Mouse (Mus musculus) heart, embryonic 13.5 days (tissue): ENCODE measurements around the gene Pde1c. TPM values are rescaled to one million over a fixed set of nuclear protein-coding genes. Genes with fewer than 3 reads are reported as not detected.

Experiments
- ATAC-seq: fragments of 200-750 bp; cut with Nextera tagmentation; 2 replicates; pipeline ENCODE4 v1.8.0; 2017; ENCODE audit warnings: moderate TSS enrichment; ENCODE audit not compliant: insufficient number of reproducible peaks, low FRiP score, low TSS enrichment; ENCODE audit errors: extremely low read depth
- H3K27ac ChIP-seq: fragments of 300-500 bp; sonication (generic); replicated peaks from 2 replicates; pipeline ENCODE4 v1.5.1; 2015; ENCODE audit warnings: moderate library complexity, mild to moderate bottlenecking, inconsistent platforms
- H3K27me3 ChIP-seq: fragments of 300-500 bp; sonication (generic); replicated peaks from 2 replicates; pipeline ENCODE4 v1.6.1; 2015; ENCODE audit warnings: mild to moderate bottlenecking, inconsistent platforms
- H3K36me3 ChIP-seq: fragments of 300-500 bp; sonication (generic); 2 replicates; pipeline ENCODE4 v1.6.1; 2015; ENCODE audit warnings: mild to moderate bottlenecking, inconsistent platforms
- H3K4me1 ChIP-seq: fragments of 300-500 bp; sonication (generic); 2 replicates; pipeline ENCODE4 v1.6.1; 2015; ENCODE audit warnings: inconsistent platforms
- H3K4me2 ChIP-seq: fragments of 300-500 bp; sonication (generic); 2 replicates; pipeline ENCODE4 v1.6.1; 2015; ENCODE audit warnings: inconsistent platforms, mild to moderate bottlenecking, moderate library complexity
- H3K4me3 ChIP-seq: fragments of 300-500 bp; sonication (generic); 2 replicates; pipeline ENCODE4 v1.5.1; 2015; ENCODE audit warnings: moderate library complexity, mild to moderate bottlenecking, inconsistent platforms
- H3K9ac ChIP-seq: fragments of 300-500 bp; sonication (generic); 2 replicates; pipeline ENCODE4 v1.6.1; 2015; ENCODE audit warnings: inconsistent platforms, mild to moderate bottlenecking, moderate library complexity
- H3K9me3 ChIP-seq: fragments of 300-500 bp; sonication (generic); 2 replicates; pipeline ENCODE4 v1.6.1; 2016; ENCODE audit warnings: inconsistent platforms
- WGBS: fragments of 180-500 bp; shearing (Covaris S2); methylation state at CpG from one replicate; pipeline ENCODE4 v1.1.7; 2015; ENCODE audit warnings: mixed read lengths; 5-methylcytosine and 5-hydroxymethylcytosine counted together
- polyA plus RNA-seq: library from polyadenylated mRNA; unstranded; fragments of >200 nt; fragmentation: Nextera tagmentation; extraction: Ambion mirVana; gene quantifications from 2 replicates; pipeline ENCODE4 v1.2.1, GENCODE M21; 2015

Pde1c gene
- polyA plus RNA-seq, 1 experiment from 2014 or later = 3.1 TPM

DNA sequence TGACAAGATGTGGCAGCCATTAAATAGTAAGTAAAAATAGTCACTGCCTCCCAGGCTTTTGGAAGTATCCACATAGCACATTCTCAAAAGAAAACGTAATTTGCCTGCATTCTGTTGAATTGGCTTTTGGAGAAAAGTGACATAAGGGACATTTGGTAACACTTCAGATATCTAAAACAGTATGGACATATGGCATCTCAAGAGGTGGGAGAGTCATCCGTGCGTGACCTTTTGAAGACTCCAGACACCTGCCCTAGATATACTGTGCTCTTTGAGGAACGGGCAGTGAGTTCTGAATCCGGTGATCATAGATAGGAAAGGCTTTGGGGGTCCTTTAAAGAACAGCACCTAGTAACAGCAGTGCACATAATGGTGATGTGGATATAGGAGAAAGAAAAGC, 143.1 kb downstream of the Pde1c start:
- no peak overlapping the region for H3K4me2 ChIP-seq
- ATAC-seq = no peak
- no peaks in the 10 kb centered on the region for H3K4me1 ChIP-seq
- H3K4me3 ChIP-seq = no peak overlapping the region
- H3K27ac ChIP-seq = no peak overlapping the region
- H3K27me3 ChIP-seq = no peaks in the 10 kb centered on the region
- H3K9ac ChIP-seq = no peak overlapping the region
- no peaks in the 10 kb centered on the region for H3K9me3 ChIP-seq
- H3K36me3 ChIP-seq = no peaks in the 10 kb centered on the region
- WGBS = 74% methylated on average over 5 of the region's 5 CpGs

DNA sequence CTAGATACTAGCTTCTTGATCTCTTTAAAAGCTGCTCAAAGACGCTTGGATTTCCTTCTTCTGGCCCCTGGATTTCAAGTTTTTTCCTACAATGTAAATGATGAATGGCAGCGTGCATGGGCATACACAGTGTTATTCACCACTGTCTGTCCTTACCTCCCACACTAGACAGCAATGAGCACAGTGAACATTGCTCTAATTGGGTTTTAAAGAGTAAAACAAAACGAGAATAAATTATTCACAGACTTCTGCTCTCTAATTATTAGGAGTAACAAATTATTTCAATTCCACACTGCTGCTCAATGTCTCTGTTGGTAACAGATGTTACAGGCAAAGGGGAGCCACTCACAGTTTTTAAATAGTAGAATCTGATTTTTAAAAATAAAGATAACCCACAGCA, 146.0 kb downstream of the Pde1c start:
- no peak overlapping the region for H3K9ac ChIP-seq
- no peaks in the 10 kb centered on the region for H3K27me3 ChIP-seq
- H3K36me3 ChIP-seq = no peaks in the 10 kb centered on the region
- ATAC-seq = no peak
- 71% methylated on average over 3 of the region's 3 CpGs for WGBS
- H3K27ac ChIP-seq = no peak overlapping the region
- H3K4me1 ChIP-seq = no peaks in the 10 kb centered on the region
- H3K4me2 ChIP-seq = no peak overlapping the region
- no peaks in the 10 kb centered on the region for H3K9me3 ChIP-seq
- no peak overlapping the region for H3K4me3 ChIP-seq

DNA sequence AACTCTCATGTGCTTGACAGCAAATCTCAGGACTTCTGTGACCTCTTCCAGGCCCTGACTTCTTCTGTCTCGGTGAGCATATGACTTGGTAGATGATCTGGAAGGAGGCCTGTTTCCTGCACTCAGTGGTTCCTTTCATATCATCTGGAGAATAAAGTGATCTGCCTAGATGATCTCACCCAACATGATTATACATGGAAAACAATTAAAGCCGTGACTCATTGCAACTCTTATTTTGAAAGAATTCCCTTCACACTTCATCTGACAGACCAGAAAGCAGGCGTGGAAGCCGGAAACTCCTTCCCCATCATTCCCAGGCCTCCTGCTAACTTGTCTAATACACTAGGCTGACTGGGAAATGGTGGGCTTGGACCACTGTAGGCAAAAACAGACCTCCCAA, 152.7 kb downstream of the Pde1c start:
- Histone ChIP-seq H3K36me3 (no peaks in the 10 kb centered on the region), H3K4me1 (no peaks in the 10 kb centered on the region), H3K27ac (no peak overlapping the region), H3K9me3 (no peaks in the 10 kb centered on the region), H3K9ac (no peak overlapping the region), H3K4me2 (no peak overlapping the region), H3K27me3 (no peaks in the 10 kb centered on the region), H3K4me3 (no peak overlapping the region)
- WGBS = 64% methylated on average over 4 of the region's 4 CpGs
- ATAC-seq = no peak

DNA sequence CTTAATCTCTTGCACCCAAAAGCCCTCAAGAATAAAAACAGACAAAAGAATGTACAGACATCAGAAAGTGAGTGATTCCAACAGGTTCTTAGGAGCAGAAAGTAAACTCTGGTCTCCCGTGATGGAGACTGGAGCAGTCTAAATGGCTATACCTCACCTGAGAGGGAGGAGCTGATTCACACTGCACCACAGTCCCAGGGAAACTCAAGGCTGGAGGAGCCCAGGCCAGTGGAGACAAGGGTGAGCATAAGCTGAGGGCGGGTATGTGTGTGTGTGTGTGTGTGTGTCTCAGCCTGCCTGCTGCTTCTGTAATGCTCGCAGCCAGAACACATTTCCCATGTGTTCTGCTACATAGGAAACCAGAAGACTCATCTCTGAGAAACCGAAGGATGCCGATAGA, 179.7 kb downstream of the Pde1c start:
- 76% methylated on average over 5 of the region's 5 CpGs for WGBS
- Histone ChIP-seq H3K9ac (no peak overlapping the region), H3K27me3 (no peaks in the 10 kb centered on the region), H3K4me1 (peaks cover 7% of the 10 kb centered on the region; the same call in 1 of the 2 replicates), H3K9me3 (no peaks in the 10 kb centered on the region), H3K27ac (no peak overlapping the region), H3K36me3 (no peaks in the 10 kb centered on the region), H3K4me2 (no peak overlapping the region), H3K4me3 (no peak overlapping the region)
- ATAC-seq = no peak

DNA sequence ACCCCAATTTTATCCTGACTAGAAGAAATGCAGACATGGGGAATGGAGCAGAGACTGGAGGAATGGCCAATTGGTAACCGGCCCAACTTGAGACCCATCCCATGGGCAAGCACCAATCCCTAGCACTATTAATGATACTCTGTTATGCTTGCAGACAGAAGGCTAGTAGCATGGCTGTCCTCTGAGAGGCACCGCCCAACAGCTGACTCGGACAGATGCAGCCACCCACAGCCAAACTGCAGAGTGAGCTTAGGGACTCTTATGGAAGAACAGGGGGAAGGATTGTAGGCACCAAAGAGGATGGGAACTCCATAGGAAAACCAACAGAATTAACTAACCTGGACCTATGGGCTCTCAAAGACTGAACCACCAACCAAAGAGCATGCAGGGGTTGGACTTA, 192.5 kb downstream of the Pde1c start:
- peaks cover 27% of the 10 kb centered on the region for H3K4me1 ChIP-seq
- 76% methylated on average over 3 of the region's 3 CpGs for WGBS

DNA sequence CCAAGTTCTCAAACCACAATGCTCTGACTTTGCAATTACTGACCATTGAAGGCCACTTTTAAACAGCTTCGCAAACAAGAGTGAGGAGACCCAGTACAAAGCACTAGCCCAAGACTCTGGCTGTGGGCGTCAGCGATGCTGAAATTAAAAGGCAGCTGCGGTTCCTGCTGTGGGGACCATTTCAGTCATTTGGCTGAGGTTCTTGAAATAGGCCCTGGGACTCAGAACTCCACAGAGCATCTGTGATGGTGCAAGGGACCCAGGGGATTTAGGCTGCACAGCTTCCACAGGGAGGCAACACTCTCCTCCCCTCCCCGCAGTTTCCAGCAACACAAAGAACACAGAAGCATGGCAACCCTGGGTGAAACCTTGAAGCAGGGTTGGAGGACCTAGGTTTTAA, 194.7 kb downstream of the Pde1c start:
- Histone ChIP-seq H3K4me2 (no peak overlapping the region), H3K27ac (peak overlapping the region; percentile 36), H3K4me3 (no peak overlapping the region), H3K4me1 (peaks cover 27% of the 10 kb centered on the region), H3K27me3 (no peaks in the 10 kb centered on the region), H3K9ac (no peak overlapping the region), H3K36me3 (no peaks in the 10 kb centered on the region), H3K9me3 (no peaks in the 10 kb centered on the region)
- 76% methylated on average over 5 of the region's 5 CpGs for WGBS
- ATAC-seq = no peak

More for the DNA sequence above, 192.5 kb downstream of the Pde1c start:
- H3K4me2 ChIP-seq = no peak overlapping the region
- H3K27me3 ChIP-seq = no peaks in the 10 kb centered on the region
- no peaks in the 10 kb centered on the region for H3K9me3 ChIP-seq
- H3K9ac ChIP-seq = no peak overlapping the region
- ATAC-seq = no peak
- no peak overlapping the region for H3K27ac ChIP-seq
- no peak overlapping the region for H3K4me3 ChIP-seq
- H3K36me3 ChIP-seq = no peaks in the 10 kb centered on the region

DNA sequence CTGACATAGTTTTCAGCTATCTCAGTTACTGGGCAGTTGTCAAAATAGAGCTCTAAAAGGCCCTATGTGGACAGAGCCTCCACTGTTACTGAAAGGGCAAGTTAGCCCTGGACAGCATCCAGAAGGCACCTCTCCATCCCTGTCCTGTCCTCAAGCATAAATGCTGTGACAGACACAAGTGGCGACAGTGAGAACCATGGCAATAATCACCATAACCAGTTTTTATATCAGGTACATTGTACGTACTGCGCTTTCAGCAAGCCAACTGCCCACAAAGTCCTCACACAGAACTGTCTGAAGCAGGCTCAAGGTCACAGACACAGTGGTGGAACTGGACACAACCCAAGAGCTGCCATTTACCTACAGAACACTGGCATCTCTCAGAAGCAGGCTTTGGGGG, 195.2 kb downstream of the Pde1c start:
- H3K27ac ChIP-seq = peak overlapping the region; percentile 36
- no peak overlapping the region for H3K4me3 ChIP-seq
- H3K9ac ChIP-seq = no peak overlapping the region
- peak overlapping the region; percentile 9; the same call in 1 of the 2 replicates for H3K4me2 ChIP-seq
- peaks cover 27% of the 10 kb centered on the region for H3K4me1 ChIP-seq
- WGBS = 32% methylated on average over 3 of the region's 3 CpGs
- no peaks in the 10 kb centered on the region for H3K27me3 ChIP-seq
- peak; percentile 62; the same call in 1 of the 2 replicates for ATAC-seq
- H3K36me3 ChIP-seq = no peaks in the 10 kb centered on the region
- no peaks in the 10 kb centered on the region for H3K9me3 ChIP-seq

DNA sequence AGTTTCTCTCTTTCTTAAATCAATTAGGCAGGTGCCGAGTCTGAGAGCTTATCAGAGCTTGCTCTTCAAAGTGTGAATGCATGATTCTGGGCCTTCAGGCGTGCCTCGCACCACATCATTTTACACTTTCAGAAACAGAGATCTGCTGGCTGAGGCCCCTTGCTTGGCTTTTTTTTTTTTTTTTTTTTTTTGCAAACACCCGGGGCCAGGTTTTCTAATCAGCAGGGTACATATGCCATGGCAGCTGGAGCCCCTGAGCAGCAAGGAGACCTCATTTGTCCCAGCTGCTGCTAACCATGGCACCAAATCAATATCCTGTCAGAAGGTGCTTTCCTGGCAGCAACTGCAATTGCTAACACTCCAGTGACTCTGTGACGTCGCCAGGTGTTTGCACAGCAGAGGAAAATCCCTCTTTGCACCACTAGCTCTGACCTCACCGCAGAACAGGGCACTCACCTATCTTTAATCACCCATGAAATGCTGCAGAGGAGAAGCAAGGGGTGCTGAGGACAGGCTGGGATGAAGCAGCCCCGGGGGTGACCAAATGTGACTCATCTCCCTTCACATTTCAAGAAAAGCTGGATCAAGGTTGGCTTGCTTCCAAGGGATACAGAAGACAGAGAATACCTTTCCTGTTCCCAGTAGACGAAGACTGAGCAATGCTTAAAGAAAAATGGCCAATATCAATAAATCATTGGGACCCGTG, 195.7 kb downstream of the Pde1c start:
- Histone ChIP-seq H3K36me3 (no peaks in the 10 kb centered on the region), H3K4me3 (no peak overlapping the region), H3K9me3 (no peaks in the 10 kb centered on the region), H3K27me3 (no peaks in the 10 kb centered on the region), H3K9ac (no peak overlapping the region), H3K27ac (peak overlapping the region; percentile 36), H3K4me2 (peak overlapping the region; percentile 9; the same call in 1 of the 2 replicates), H3K4me1 (peaks cover 27% of the 10 kb centered on the region)
- no peak for ATAC-seq
- 27% methylated on average over 10 of the region's 10 CpGs for WGBS

DNA sequence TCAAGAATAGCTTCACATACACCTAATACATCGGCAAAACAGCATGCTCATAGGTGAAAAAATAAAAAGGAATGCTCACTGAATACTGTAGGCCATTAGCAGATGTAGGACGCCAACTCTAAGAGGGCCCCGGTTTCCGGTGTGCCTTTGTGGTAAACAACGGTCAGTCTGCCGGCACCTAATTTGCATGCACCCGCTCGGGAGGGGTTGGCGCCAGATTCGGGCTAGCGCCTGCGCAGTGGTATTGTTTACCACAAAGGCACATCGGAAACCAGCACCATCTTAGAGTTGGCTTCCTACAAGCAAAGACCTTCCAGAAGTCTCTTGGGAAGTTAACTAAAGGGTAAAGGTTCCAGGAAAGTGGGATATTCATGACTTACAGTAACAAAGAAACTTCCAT, 199.4 kb downstream of the Pde1c start:
- WGBS = 78% methylated on average over 13 of the region's 13 CpGs
- Histone ChIP-seq H3K27me3 (no peaks in the 10 kb centered on the region), H3K9me3 (no peaks in the 10 kb centered on the region), H3K4me1 (peaks cover 26% of the 10 kb centered on the region), H3K4me3 (no peak overlapping the region), H3K27ac (no peak overlapping the region), H3K4me2 (no peak overlapping the region), H3K9ac (no peak overlapping the region), H3K36me3 (no peaks in the 10 kb centered on the region)
- ATAC-seq = no peak

DNA sequence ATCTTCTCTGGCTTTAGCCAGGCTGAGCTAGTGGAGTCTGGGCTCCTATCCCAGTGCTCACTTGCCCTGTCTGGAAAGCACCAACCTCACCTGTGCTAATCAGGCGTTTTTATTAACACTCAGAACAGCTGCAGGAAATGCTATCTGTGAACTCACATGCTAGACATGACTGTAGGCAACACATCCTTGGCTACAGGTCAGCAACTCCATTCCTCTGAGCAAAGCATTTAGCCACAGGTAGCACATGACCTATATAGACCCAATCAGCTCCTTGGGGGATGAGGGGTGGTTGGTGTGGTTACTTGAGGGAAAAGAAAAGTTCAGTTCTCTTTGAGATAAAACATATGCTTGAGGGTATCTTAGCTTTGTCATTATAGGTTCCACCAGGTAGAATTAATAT, 200.8 kb downstream of the Pde1c start:
- peaks cover 13% of the 10 kb centered on the region for H3K4me1 ChIP-seq
- no peak overlapping the region for H3K4me3 ChIP-seq
- WGBS = 41% methylated on average over 1 of the region's 1 CpGs
- H3K4me2 ChIP-seq = no peak overlapping the region
- H3K9ac ChIP-seq = no peak overlapping the region
- no peaks in the 10 kb centered on the region for H3K27me3 ChIP-seq
- ATAC-seq = no peak
- no peak overlapping the region for H3K27ac ChIP-seq
- no peaks in the 10 kb centered on the region for H3K36me3 ChIP-seq
- H3K9me3 ChIP-seq = no peaks in the 10 kb centered on the region

DNA sequence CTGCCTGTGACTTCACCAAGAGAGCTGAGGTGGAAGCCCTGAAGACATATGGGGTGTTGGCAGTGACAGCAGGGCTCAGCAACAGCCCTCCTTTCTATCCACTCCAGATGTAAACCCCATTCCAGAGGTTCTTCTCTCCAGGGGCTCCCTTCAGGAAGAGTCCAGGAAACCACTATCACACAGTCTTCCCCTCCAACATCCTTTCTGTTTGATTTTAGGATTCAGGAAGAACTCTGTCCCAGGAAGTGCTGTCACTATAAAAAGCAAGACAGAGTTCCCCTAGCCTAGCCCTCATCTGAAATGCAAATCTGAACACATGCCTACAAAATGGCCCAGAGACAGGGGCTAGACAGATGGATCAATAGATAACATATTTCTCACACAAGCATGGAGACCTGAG, 201.6 kb downstream of the Pde1c start:
- no peak overlapping the region for H3K4me2 ChIP-seq
- no peak for ATAC-seq

DNA sequence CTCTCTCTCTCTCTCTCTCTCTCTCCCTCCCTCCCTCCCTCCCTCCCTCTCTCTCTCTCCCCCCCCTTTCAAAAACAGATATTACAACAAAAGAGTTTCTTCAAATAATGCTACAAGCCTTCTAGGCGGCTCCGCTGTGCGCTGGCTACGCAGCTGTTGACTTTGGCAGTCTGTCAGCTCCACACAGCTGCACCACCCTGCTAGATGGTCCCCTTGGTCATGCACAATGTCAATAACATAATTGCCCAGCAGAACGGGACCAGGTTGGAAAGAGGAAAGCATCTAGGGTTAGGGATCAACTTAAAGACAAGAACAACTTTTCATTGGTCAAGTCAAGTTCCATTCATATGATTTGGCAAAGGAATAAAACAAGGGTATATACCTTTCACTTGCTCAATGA, 206.3 kb downstream of the Pde1c start:
- Histone ChIP-seq H3K4me1 (peaks cover 30% of the 10 kb centered on the region), H3K9ac (peak overlapping the region; percentile 80), H3K27ac (no peak overlapping the region), H3K27me3 (0 out of 2 replicates have a peak, but pooled peaks cover 3% of the 10 kb centered on the region), H3K36me3 (no peaks in the 10 kb centered on the region), H3K4me2 (peak overlapping the region; percentile 94), H3K9me3 (no peaks in the 10 kb centered on the region), H3K4me3 (peak overlapping the region; percentile 61)
- WGBS = 6% methylated on average over 5 of the region's 5 CpGs
- ATAC-seq = no peak

More for the DNA sequence above, 201.6 kb downstream of the Pde1c start:
- H3K27ac ChIP-seq = no peak overlapping the region
- H3K4me1 ChIP-seq = peaks cover 6% of the 10 kb centered on the region
- H3K9me3 ChIP-seq = no peaks in the 10 kb centered on the region
- no peak overlapping the region for H3K4me3 ChIP-seq
- no peaks in the 10 kb centered on the region for H3K27me3 ChIP-seq
- no peak overlapping the region for H3K9ac ChIP-seq
- H3K36me3 ChIP-seq = no peaks in the 10 kb centered on the region
